Mouse (Mus musculus): ENCODE data around the gene Eddm3b. TPM values are rescaled to one million over a fixed set of nuclear protein-coding genes. Genes with fewer than 3 reads are reported as not detected.
"Not testable (repeated sequence)": the region's sequence is repeated elsewhere in the genome, so short reads cannot be mapped to it uniquely, and the experiment has no call there.

The Eddm3b gene
- polyA plus RNA-seq, 1 experiment from 2014 or later: not detected

- 50% methylated on average over 5 of the region's 5 CpGs for WGBS
- no peaks in the 10 kb centered on the region for H3K36me3 ChIP-seq (ENCODE audit: control insufficient read depth, insufficient read depth, low read length)
- DNase-seq (ENCODE audit: low spot score): no peak
- no peaks in the 10 kb centered on the region for H3K9me3 ChIP-seq (ENCODE audit: control insufficient read depth, low read length)
- H3K4me3 ChIP-seq (ENCODE audit: low read depth, low read length): no peak overlapping the region
- TF ChIP-seq EP300 (optimal IDR thresholded peaks at IDR 0.05) (no peak), CTCF (IDR thresholded peaks at IDR 0.05; ENCODE audit: low read depth) (no peak)
- no peak overlapping the region for H3K4me2 ChIP-seq (replicated peaks; ENCODE audit: low read depth)
- H3K9ac ChIP-seq (ENCODE audit: low read length): no peak overlapping the region
- H3K27ac ChIP-seq (replicated peaks): no peak overlapping the region
- H3K27me3 ChIP-seq (ENCODE audit: control insufficient read depth, insufficient read depth, low read length): no peaks in the 10 kb centered on the region
- ATAC-seq (ENCODE audit: low FRiP score, low TSS enrichment): no peak
- no peaks in the 10 kb centered on the region for H3K4me1 ChIP-seq (replicated peaks; ENCODE audit: control insufficient read depth, insufficient read depth)
Measured at GRCm38 (mm10) chr14:51149164-51149563, 34.9 kb downstream of the Eddm3b start.

GRCm38 (mm10) chr14:51150206-51150831 lies 36.1 kb downstream of the Eddm3b start:
- Histone ChIP-seq H3K9me3 (ENCODE audit: control insufficient read depth, low read length) (no peaks in the 10 kb centered on the region), H3K27ac (replicated peaks) (no peak overlapping the region), H3K36me3 (ENCODE audit: control insufficient read depth, insufficient read depth, low read length) (no peaks in the 10 kb centered on the region), H3K4me3 (ENCODE audit: low read depth, low read length) (no peak overlapping the region), H3K4me2 (replicated peaks; ENCODE audit: low read depth) (no peak overlapping the region), H3K9ac (ENCODE audit: low read length) (no peak overlapping the region), H3K4me1 (replicated peaks; ENCODE audit: control insufficient read depth, insufficient read depth) (no peaks in the 10 kb centered on the region), H3K27me3 (ENCODE audit: control insufficient read depth, insufficient read depth, low read length) (no peaks in the 10 kb centered on the region)
- DNase-seq (ENCODE audit: low spot score): no peak
- TF ChIP-seq EP300 (optimal IDR thresholded peaks at IDR 0.05) (no peak), CTCF (IDR thresholded peaks at IDR 0.05; ENCODE audit: low read depth) (no peak)
- ATAC-seq (ENCODE audit: low FRiP score, low TSS enrichment): no peak
- 75% methylated on average over 3 of the region's 3 CpGs for WGBS

- TF ChIP-seq CTCF (IDR thresholded peaks at IDR 0.05; ENCODE audit: low read depth): no peak
- TF ChIP-seq EP300 (optimal IDR thresholded peaks at IDR 0.05): no peak
- Histone ChIP-seq H3K9me3 (ENCODE audit: control insufficient read depth, low read length) (no peaks in the 10 kb centered on the region), H3K27ac (replicated peaks) (no peak overlapping the region), H3K4me2 (replicated peaks; ENCODE audit: low read depth) (no peak overlapping the region), H3K4me1 (replicated peaks; ENCODE audit: control insufficient read depth, insufficient read depth) (no peaks in the 10 kb centered on the region), H3K9ac (ENCODE audit: low read length) (no peak overlapping the region), H3K27me3 (ENCODE audit: control insufficient read depth, insufficient read depth, low read length) (no peaks in the 10 kb centered on the region), H3K4me3 (ENCODE audit: low read depth, low read length) (no peak overlapping the region), H3K36me3 (ENCODE audit: control insufficient read depth, insufficient read depth, low read length) (no peaks in the 10 kb centered on the region)
- DNase-seq (ENCODE audit: low spot score) (no peak), ATAC-seq (ENCODE audit: low FRiP score, low TSS enrichment) (no peak)
- WGBS: 57% methylated on average over 5 of the region's 5 CpGs
Measured at GRCm38 (mm10) chr14:51152249-51152870, 38.1 kb downstream of the Eddm3b start.

GRCm38 (mm10) chr14:51156056-51156735 lies 42.0 kb downstream of the Eddm3b start:
- no peaks in the 10 kb centered on the region for H3K36me3 ChIP-seq (ENCODE audit: control insufficient read depth, insufficient read depth, low read length)
- H3K27me3 ChIP-seq (ENCODE audit: control insufficient read depth, insufficient read depth, low read length): no peaks in the 10 kb centered on the region
- 83% methylated on average over 5 of the region's 5 CpGs for WGBS
- no peaks in the 10 kb centered on the region for H3K9me3 ChIP-seq (ENCODE audit: control insufficient read depth, low read length)
- H3K4me2 ChIP-seq (replicated peaks; ENCODE audit: low read depth): no peak overlapping the region
- H3K9ac ChIP-seq (ENCODE audit: low read length): no peak overlapping the region
- TF ChIP-seq CTCF (IDR thresholded peaks at IDR 0.05; ENCODE audit: low read depth): no peak
- DNase-seq (ENCODE audit: low spot score): no peak
- no peak overlapping the region for H3K27ac ChIP-seq (replicated peaks)
- no peaks in the 10 kb centered on the region for H3K4me1 ChIP-seq (replicated peaks; ENCODE audit: control insufficient read depth, insufficient read depth)
- H3K4me3 ChIP-seq (ENCODE audit: low read depth, low read length): no peak overlapping the region
- ATAC-seq (ENCODE audit: low FRiP score, low TSS enrichment): no peak

GRCm38 (mm10) chr14:51156736-51157068 lies 42.5 kb downstream of the Eddm3b start:
- WGBS: 48% methylated on average over 4 of the region's 4 CpGs
- Histone ChIP-seq H3K9ac (ENCODE audit: low read length) (no peak overlapping the region), H3K36me3 (ENCODE audit: control insufficient read depth, insufficient read depth, low read length) (no peaks in the 10 kb centered on the region), H3K27me3 (ENCODE audit: control insufficient read depth, insufficient read depth, low read length) (no peaks in the 10 kb centered on the region), H3K27ac (replicated peaks) (no peak overlapping the region), H3K4me2 (replicated peaks; ENCODE audit: low read depth) (no peak overlapping the region), H3K9me3 (ENCODE audit: control insufficient read depth, low read length) (no peaks in the 10 kb centered on the region), H3K4me3 (ENCODE audit: low read depth, low read length) (no peak overlapping the region), H3K4me1 (replicated peaks; ENCODE audit: control insufficient read depth, insufficient read depth) (no peaks in the 10 kb centered on the region)
- ATAC-seq (ENCODE audit: low FRiP score, low TSS enrichment): no peak
- no peak for TF ChIP-seq CTCF (IDR thresholded peaks at IDR 0.05; ENCODE audit: low read depth)
- TF ChIP-seq EP300 (optimal IDR thresholded peaks at IDR 0.05): no peak
- DNase-seq (ENCODE audit: low spot score): no peak

GRCm38 (mm10) chr14:51157072-51157471 lies 42.8 kb downstream of the Eddm3b start:
- H3K4me2 ChIP-seq (replicated peaks; ENCODE audit: low read depth): no peak overlapping the region
- H3K9me3 ChIP-seq (ENCODE audit: control insufficient read depth, low read length): no peaks in the 10 kb centered on the region
- TF ChIP-seq EP300 (optimal IDR thresholded peaks at IDR 0.05) (no peak), CTCF (IDR thresholded peaks at IDR 0.05; ENCODE audit: low read depth) (no peak)
- H3K9ac ChIP-seq (ENCODE audit: low read length): no peak overlapping the region
- H3K27ac ChIP-seq (replicated peaks): no peak overlapping the region
- no peaks in the 10 kb centered on the region for H3K36me3 ChIP-seq (ENCODE audit: control insufficient read depth, insufficient read depth, low read length)
- 90% methylated on average over 1 of the region's 1 CpGs for WGBS
- no peak for ATAC-seq (ENCODE audit: low FRiP score, low TSS enrichment)
- H3K27me3 ChIP-seq (ENCODE audit: control insufficient read depth, insufficient read depth, low read length): no peaks in the 10 kb centered on the region
- no peak overlapping the region for H3K4me3 ChIP-seq (ENCODE audit: low read depth, low read length)
- H3K4me1 ChIP-seq (replicated peaks; ENCODE audit: control insufficient read depth, insufficient read depth): no peaks in the 10 kb centered on the region
- DNase-seq (ENCODE audit: low spot score): no peak

GRCm38 (mm10) chr14:51161976-51162375 lies 47.8 kb downstream of the Eddm3b start, which contains the start of gene Rnase2b:
TSS of gene Rnase2b (plus strand) at chr14:51162260.
- ATAC-seq (ENCODE audit: low FRiP score, low TSS enrichment): not testable (repeated sequence)

GRCm38 (mm10) chr14:51163323-51163722 lies 49.1 kb downstream of the Eddm3b start:
- ATAC-seq (ENCODE audit: low FRiP score, low TSS enrichment); H3K4me2 ChIP-seq (replicated peaks; ENCODE audit: low read depth); H3K27ac ChIP-seq (replicated peaks); H3K9me3 ChIP-seq (ENCODE audit: control insufficient read depth, low read length); DNase-seq (ENCODE audit: low spot score); H3K4me1 ChIP-seq (replicated peaks; ENCODE audit: control insufficient read depth, insufficient read depth); H3K27me3 ChIP-seq (ENCODE audit: control insufficient read depth, insufficient read depth, low read length); H3K4me3 ChIP-seq (ENCODE audit: low read depth, low read length); H3K36me3 ChIP-seq (ENCODE audit: control insufficient read depth, insufficient read depth, low read length); H3K9ac ChIP-seq (ENCODE audit: low read length): not testable (repeated sequence)
- 81% methylated on average over 6 of the region's 6 CpGs for WGBS

More at GRCm38 (mm10) chr14:51161976-51162375, 47.8 kb downstream of the Eddm3b start, which contains the start of gene Rnase2b:
- 92% methylated on average over 3 of the region's 3 CpGs for WGBS
- H3K4me1 ChIP-seq (replicated peaks; ENCODE audit: control insufficient read depth, insufficient read depth); H3K4me3 ChIP-seq (ENCODE audit: low read depth, low read length); H3K36me3 ChIP-seq (ENCODE audit: control insufficient read depth, insufficient read depth, low read length); H3K4me2 ChIP-seq (replicated peaks; ENCODE audit: low read depth); H3K27me3 ChIP-seq (ENCODE audit: control insufficient read depth, insufficient read depth, low read length); H3K27ac ChIP-seq (replicated peaks); H3K9ac ChIP-seq (ENCODE audit: low read length); H3K9me3 ChIP-seq (ENCODE audit: control insufficient read depth, low read length); DNase-seq (ENCODE audit: low spot score): not testable (repeated sequence)
